Mouse (Mus musculus) cerebellum, adult 11-12 months (tissue): ENCODE data around the gene Gm9112.
"Not testable (repeated sequence)": the region's sequence is repeated elsewhere in the genome, so short reads cannot be mapped to it uniquely, and the experiment has no call there.

ENCODE experiments used
- DNase-seq: peaks from one replicate; pipeline ENCODE4 v3.0.0; 2022

Gm9112 gene

GRCm38 (mm10) chrX:102707535-102707934 lies at the start of gene Gm9112, which contains the start of gene Dmrtc1b:
Gm9112 (minus strand) TSS chrX:102707635.
Dmrtc1b (plus strand) TSS chrX:102707865.
- not testable (repeated sequence) for DNase-seq

GRCm38 (mm10) chrX:102724226-102724625 lies 16.8 kb upstream of the Gm9112 start:
- DNase-seq, result not testable (repeated sequence)

GRCm38 (mm10) chrX:102700636-102701035 lies 6.8 kb downstream of the Gm9112 start:
- not testable (repeated sequence) for DNase-seq

- not testable (repeated sequence) for DNase-seq
Observed at GRCm38 (mm10) chrX:102689252-102689651, 18.2 kb downstream of the Gm9112 start.

- not testable (repeated sequence) for DNase-seq
Observed at GRCm38 (mm10) chrX:102686872-102687271, 20.6 kb downstream of the Gm9112 start, which contains the start of gene Gm3880. Gm3880 (minus strand) TSS chrX:102686972.

GRCm38 (mm10) chrX:102684706-102685105 lies 22.7 kb downstream of the Gm9112 start:
- not testable (repeated sequence) for DNase-seq

GRCm38 (mm10) chrX:102666641-102667040 lies 40.8 kb downstream of the Gm9112 start:
- no peak for DNase-seq

GRCm38 (mm10) chrX:102660712-102661111 lies 46.7 kb downstream of the Gm9112 start:
- DNase-seq, result no peak
